Mouse (Mus musculus) layer of hippocampus, adult 8-10 months (tissue): ENCODE measurements at regions not wholly inside any gene's neighbourhood (a gene's known extent, or its start where the extent isn't known, plus 50 kb on each side); places are given as distances from the start of the nearest gene placed in this dataset.
A peak's percentile ranks its signal among the peaks of the same experiment; 100 is the strongest.

Experiments
- DNase-seq, 2 experiments: peaks; one replicate each; pipeline ENCODE4 v3.0.0; 2022; ENCODE audit warnings: low spot score in 2 of 2

- no peak for DNase-seq
Observed at GRCm38 (mm10) chr15:93789762-93790161, 194.1 kb upstream of the Prickle1 start.

GRCm38 (mm10) chr15:93787361-93787760, 191.7 kb upstream of the Prickle1 start:
- no peak for DNase-seq

- DNase-seq: no peak
Observed at GRCm38 (mm10) chr15:93785846-93786412, 190.2 kb upstream of the Prickle1 start.

- no peak for DNase-seq
Observed at GRCm38 (mm10) chr15:93783736-93784135, 188.0 kb upstream of the Prickle1 start.

GRCm38 (mm10) chr15:93775199-93775745, 179.6 kb upstream of the Prickle1 start:
- peak in 1 of 2 experiments; percentile 36 for DNase-seq

GRCm38 (mm10) chr15:93774340-93774739, 178.6 kb upstream of the Prickle1 start:
- no peak for DNase-seq

- DNase-seq: no peak
Observed at GRCm38 (mm10) chr15:93766981-93767380, 171.3 kb upstream of the Prickle1 start.

- DNase-seq: no peak
Observed at GRCm38 (mm10) chr15:93763047-93763446, 167.4 kb upstream of the Prickle1 start.

GRCm38 (mm10) chr15:93758204-93758836, 162.6 kb upstream of the Prickle1 start:
- DNase-seq: no peak

GRCm38 (mm10) chr15:93755989-93756388, 160.3 kb upstream of the Prickle1 start:
- no peak for DNase-seq

- DNase-seq: peak; percentile 8 to 9
Observed at GRCm38 (mm10) chr15:93751817-93752216, 156.1 kb upstream of the Prickle1 start.

GRCm38 (mm10) chr15:93750953-93751352, 155.3 kb upstream of the Prickle1 start:
- DNase-seq: peak; percentile 9 to 23

- DNase-seq: no peak
Observed at GRCm38 (mm10) chr15:93744191-93744945, 148.7 kb upstream of the Prickle1 start.

- no peak for DNase-seq
Observed at GRCm38 (mm10) chr15:93733731-93734510, 138.2 kb upstream of the Prickle1 start.

- DNase-seq: no peak
Observed at GRCm38 (mm10) chr15:93732825-93733224, 137.1 kb upstream of the Prickle1 start.

- no peak for DNase-seq
Observed at GRCm38 (mm10) chr15:93731161-93731560, 135.5 kb upstream of the Prickle1 start.

- DNase-seq: no peak
Observed at GRCm38 (mm10) chr15:93715443-93715842, 119.8 kb upstream of the Prickle1 start.

- peak in 1 of 2 experiments; percentile 24 for DNase-seq
Observed at GRCm38 (mm10) chr15:93713428-93713827, 117.7 kb upstream of the Prickle1 start.

- no peak for DNase-seq
Observed at GRCm38 (mm10) chr15:93712594-93712993, 116.9 kb upstream of the Prickle1 start.

- DNase-seq: no peak
Observed at GRCm38 (mm10) chr15:93711150-93711784, 115.6 kb upstream of the Prickle1 start.
